Comparison of ENCODE assay signal across 32 mouse cellular contexts in the genomic region with DNA sequence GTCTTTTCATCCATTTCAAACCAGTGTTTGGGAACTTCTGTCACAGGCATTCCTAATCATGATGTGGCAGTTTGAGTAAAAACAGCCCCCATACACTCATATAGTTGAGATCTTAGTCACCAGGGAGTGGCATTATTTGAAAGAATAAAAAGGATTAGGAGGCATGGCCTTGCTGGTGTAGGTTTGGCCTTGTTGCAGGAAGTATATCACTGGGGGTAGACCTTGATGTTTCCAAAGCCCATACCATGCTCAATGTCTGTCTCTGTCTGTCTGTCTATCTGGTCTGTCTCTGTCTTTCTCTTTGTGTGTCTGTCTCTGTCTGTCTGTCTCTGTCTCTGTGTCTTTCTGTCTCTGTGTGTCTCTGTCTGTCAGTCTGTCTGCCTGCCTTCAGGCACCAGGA.
DNase-seq lines count a peak whose midpoint lies in the region; ATAC-seq and TF ChIP-seq lines count a peak whose summit lies in the region.
"Had no signal": no experiment of that assay in that cellular context is flagged by ENCODE, and none has a peak within 500 bp of the region (broad histone marks: within the 10 kb centered on the region; RNA-seq: fewer than 3 reads in every experiment).

No protein-coding gene starts in this region.

- no peaks in the 10 kb centered on the region for H3K27me3 ChIP-seq in embryonic facial prominence, embryonic 12.5 days
- no peaks in the 10 kb centered on the region for H3K27me3 ChIP-seq in embryonic facial prominence, embryonic 10.5 days (replicated peaks; ENCODE audit: low read depth, poor library complexity, severe bottlenecking)
- no peaks in the 10 kb centered on the region for H3K27me3 ChIP-seq in MEL (ENCODE audit: control insufficient read depth in 1 of 2, insufficient read depth in 2 of 2, low read length in 2 of 2)
- H3K27me3 ChIP-seq: embryonic facial prominence, embryonic 13.5 days; heart, embryonic 13.5 days; limb, embryonic 13.5 days; liver, embryonic 13.5 days; neural tube, embryonic 13.5 days; stomach, embryonic 15.5 days had no signal

- H3K9me3 ChIP-seq in embryonic facial prominence, embryonic 12.5 days: no peaks in the 10 kb centered on the region
- H3K9me3 ChIP-seq in embryonic facial prominence, embryonic 10.5 days: no peaks in the 10 kb centered on the region
- H3K9me3 ChIP-seq in MEL (replicated peaks; ENCODE audit: insufficient read depth, low read length): no peaks in the 10 kb centered on the region
- H3K9me3 ChIP-seq: embryonic facial prominence, embryonic 13.5 days; G1E; heart, embryonic 13.5 days; limb, embryonic 13.5 days; liver, embryonic 13.5 days; midbrain, embryonic 10.5 days; neural tube, embryonic 13.5 days; stomach, embryonic 15.5 days had no signal

- H3K9ac ChIP-seq in embryonic facial prominence, embryonic 12.5 days: no peak overlapping the region
- H3K9ac ChIP-seq in MEL (ENCODE audit: control insufficient read depth, low read depth, low read length, poor library complexity, severe bottlenecking): no peak overlapping the region
- H3K9ac ChIP-seq: embryonic facial prominence, embryonic 13.5 days; heart, embryonic 13.5 days; hindbrain, embryonic 14.5 days; limb, embryonic 13.5 days; liver, embryonic 13.5 days; neural tube, embryonic 13.5 days; stomach, embryonic 15.5 days had no signal

- no peaks in the 10 kb centered on the region for H3K36me3 ChIP-seq in embryonic facial prominence, embryonic 12.5 days
- no peaks in the 10 kb centered on the region for H3K36me3 ChIP-seq in embryonic facial prominence, embryonic 10.5 days (replicated peaks)
- H3K36me3 ChIP-seq in MEL (ENCODE audit: control insufficient read depth in 1 of 2, insufficient read depth in 2 of 2, low read length in 2 of 2): peaks cover 0 to 41% of the 10 kb centered on the region in 2 experiments; a peak in 2 of 4 replicates
- H3K36me3 ChIP-seq: embryonic facial prominence, embryonic 13.5 days; G1E; heart, embryonic 13.5 days; limb, embryonic 13.5 days; liver, embryonic 13.5 days; midbrain, embryonic 10.5 days; neural tube, embryonic 13.5 days; stomach, embryonic 15.5 days had no signal

- no peak for TF ChIP-seq POLR2A in MEL (IDR thresholded peaks at IDR 0.05; ENCODE audit: control insufficient read depth in 1 of 2, insufficient read depth in 1 of 2, low read depth in 1 of 2, low read length in 2 of 2, poor library complexity in 1 of 2)
- no peak for TF ChIP-seq POLR2A in olfactory bulb, adult 2 months (IDR thresholded peaks at IDR 0.05; ENCODE audit: insufficient read depth, low read depth, low read length)

- no peak overlapping the region for H3K4me3 ChIP-seq in embryonic facial prominence, embryonic 12.5 days
- no peak overlapping the region for H3K4me3 ChIP-seq in embryonic facial prominence, embryonic 10.5 days
- H3K4me3 ChIP-seq in MEL (ENCODE audit: control insufficient read depth in 1 of 2, insufficient read depth in 1 of 2, low read depth in 2 of 2, low read length in 2 of 2): no peak overlapping the region
- H3K4me3 ChIP-seq in olfactory bulb, adult 2 months (ENCODE audit: insufficient read depth, low read depth, low read length): no peak overlapping the region
- H3K4me3 ChIP-seq: embryonic facial prominence, embryonic 13.5 days; erythroblast, embryonic 14.5 days; heart, embryonic 13.5 days; left cerebral cortex, adult 2 months; limb, embryonic 13.5 days; liver, embryonic 13.5 days; midbrain, embryonic 10.5 days; neural tube, embryonic 13.5 days; stomach, embryonic 15.5 days had no signal

- no peak for TF ChIP-seq CTCF in MEL (IDR thresholded peaks at IDR 0.05 in 2 of 3, conservative IDR thresholded peaks at IDR 0.05 in 1 of 3; ENCODE audit: control insufficient read depth in 1 of 3, insufficient read depth in 1 of 3, low read depth in 2 of 3, low read length in 3 of 3, poor library complexity in 1 of 3, severe bottlenecking in 1 of 3)
- no peak for TF ChIP-seq CTCF in olfactory bulb, adult 2 months (IDR thresholded peaks at IDR 0.05; ENCODE audit: insufficient read depth, low read depth, low read length)

- TF ChIP-seq EP300 in MEL (IDR thresholded peaks at IDR 0.05; ENCODE audit: low read depth in 1 of 2, low read length in 2 of 2): no peak

- H3K79me2 ChIP-seq in MEL (ENCODE audit: control insufficient read depth, insufficient read depth, low read length, poor library complexity): peaks cover 10% of the 10 kb centered on the region

- DNase-seq in embryonic facial prominence, embryonic 10.5 days (ENCODE audit: low spot score): no peak
- DNase-seq in 3134 (ENCODE audit: extremely low read depth, insufficient read length, low spot score) (peak; percentile 23), MEL (ENCODE audit: low read depth, low spot score) (peak; percentile 26)
- no peak for DNase-seq in natural killer cell, adult 2 months (ENCODE audit: low spot score in 2 of 2)
- no peak for DNase-seq in right cerebral cortex, postnatal 14 days
- DNase-seq: adrenal gland, adult 2 months; cerebellum, adult 8-10 months; cerebellum, postnatal 25 days; heart, postnatal 10 days; kidney, adult 11 months; kidney, postnatal 14 days; liver, embryonic 13.5 days; lung, adult 18-20 months; thymus, adult 18-20 months; thymus, postnatal 25 days had no signal

- peak overlapping the region; percentile 18; the same call in 1 of the 2 replicates for H3K27ac ChIP-seq in embryonic facial prominence, embryonic 12.5 days
- H3K27ac ChIP-seq in embryonic facial prominence, embryonic 10.5 days (replicated peaks): no peak overlapping the region
- no peak overlapping the region for H3K27ac ChIP-seq in MEL (ENCODE audit: control insufficient read depth, low read depth, low read length)
- 0 out of 2 replicates have a peak overlapping the region, but pooled peaks have one; percentile 19 for H3K27ac ChIP-seq in olfactory bulb, adult 2 months (ENCODE audit: insufficient read depth, low read depth, low read length)
- H3K27ac ChIP-seq: embryonic facial prominence, embryonic 13.5 days; heart, embryonic 13.5 days; hindbrain, embryonic 14.5 days; left cerebral cortex, adult 2 months; limb, embryonic 13.5 days; macrophage; midbrain, embryonic 10.5 days; neural tube, embryonic 13.5 days had no signal

- H3K4me1 ChIP-seq in embryonic facial prominence, embryonic 12.5 days: peaks cover 19% of the 10 kb centered on the region; the same call in 1 of the 2 replicates
- peaks cover 27% of the 10 kb centered on the region for H3K4me1 ChIP-seq in embryonic facial prominence, embryonic 10.5 days
- peaks cover 40 to 59% of the 10 kb centered on the region in 2 experiments for H3K4me1 ChIP-seq in MEL (ENCODE audit: control insufficient read depth in 1 of 2, insufficient read depth in 2 of 2, low read length in 2 of 2)
- H3K4me1 ChIP-seq in olfactory bulb, adult 2 months (ENCODE audit: control insufficient read depth, insufficient read depth, low read length): peaks cover 14% of the 10 kb centered on the region

- no peak overlapping the region for H3K4me2 ChIP-seq in embryonic facial prominence, embryonic 12.5 days (replicated peaks)
- H3K4me2 ChIP-seq: embryonic facial prominence, embryonic 13.5 days; heart, embryonic 13.5 days; hindbrain, embryonic 14.5 days; limb, embryonic 13.5 days; liver, embryonic 13.5 days; neural tube, embryonic 13.5 days; stomach, embryonic 15.5 days had no signal

- TF ChIP-seq RAD21 in MEL (IDR thresholded peaks at IDR 0.05; ENCODE audit: low read depth, low read length): no peak

- ATAC-seq in embryonic facial prominence, embryonic 12.5 days (ENCODE audit: insufficient number of reproducible peaks, insufficient read depth, low FRiP score, low TSS enrichment): no peak
- ATAC-seq: activated CD4-positive, CD25-positive, alpha-beta regulatory T cell, adult 4 months; forebrain, embryonic 16.5 days; lung, postnatal 0 days; midbrain, embryonic 16.5 days had no signal

TF ChIP-seq in MEL, 35 proteins besides CTCF, POLR2A, EP300 and RAD21:
- TF ChIP-seq CHD2 (IDR thresholded peaks at IDR 0.05; ENCODE audit: low read length) (no peak), POLR2AphosphoS5 (IDR thresholded peaks at IDR 0.05; ENCODE audit: borderline replicate concordance, low read depth, low read length) (no peak), MYC (IDR thresholded peaks at IDR 0.05; ENCODE audit: low read depth, low read length) (no peak), USF1 (IDR thresholded peaks at IDR 0.05; ENCODE audit: low read depth, low read length) (no peak), USF2 (IDR thresholded peaks at IDR 0.05; ENCODE audit: borderline replicate concordance in 1 of 2, insufficient read depth in 1 of 2, low read depth in 1 of 2, low read length in 2 of 2) (no peak)

Comparison
In these comparisons a context has a peak if more than half of its experiments do, and no peak if none do; other contexts are left out.
1. H3K27ac ChIP-seq: peak in embryonic facial prominence, embryonic 12.5 days (single experiment) and olfactory bulb, adult 2 months (single experiment); none in embryonic facial prominence, embryonic 10.5 days (single experiment) and MEL (single experiment).
2. DNase-seq: peak in 3134 (single experiment) and MEL (single experiment); none in embryonic facial prominence, embryonic 10.5 days (single experiment), natural killer cell, adult 2 months (0 of 2) and right cerebral cortex, postnatal 14 days (single experiment).